Mouse (Mus musculus) layer of hippocampus, postnatal 36 days (tissue): Measurements from ENCODE around the gene Pold1. TPM values are rescaled to one million over a fixed set of nuclear protein-coding genes. Genes with fewer than 3 reads are reported as not detected.
A peak's percentile ranks its signal among the peaks of the same experiment; 100 is the strongest.

Source experiments
- DNase-seq, 2 experiments: peaks; one replicate each; pipeline ENCODE4 v3.0.0; 2022
- total RNA-seq, 2 experiments: library from RNA; stranded (reverse); gene quantifications; 2 replicates each; pipeline ENCODE4 v1.2.3; 2021

Gene Pold1
- 1 to 10 TPM; 6.2 to 8.7 TPM for total RNA-seq

DNA sequence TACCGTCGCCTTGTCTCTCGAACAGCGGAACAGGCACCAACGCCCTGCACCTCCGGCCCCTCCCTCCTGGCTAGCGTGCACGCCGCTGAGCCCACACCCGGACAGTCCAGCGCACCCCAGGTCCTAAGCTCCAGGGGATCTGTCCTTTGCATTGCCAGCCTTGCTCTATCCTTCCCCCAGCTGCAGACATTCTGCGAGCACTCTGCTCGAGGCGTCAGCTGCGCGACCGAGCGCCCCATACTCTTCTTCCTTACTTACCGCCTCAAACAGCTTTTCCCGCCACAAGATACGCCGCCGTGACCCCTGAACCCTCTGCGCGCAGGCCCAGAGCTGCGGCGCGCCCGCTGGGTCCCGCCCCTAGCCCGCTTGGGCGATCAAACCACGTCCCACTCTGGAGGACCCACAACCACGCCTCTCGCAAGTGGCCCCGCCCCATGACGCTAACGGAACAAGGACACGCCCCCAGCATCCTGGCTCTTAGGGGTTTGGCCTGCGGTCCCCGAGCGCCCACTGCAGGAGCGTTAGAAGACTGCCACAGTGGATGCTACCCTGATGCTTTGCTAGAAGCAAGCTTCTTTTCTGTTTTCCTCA lies at the start of gene Pold1:
Gene Pold1 (minus strand): TSS at position 353 of the 591 bp plus-strand sequence.
- DNase-seq: peak; percentile 99

DNA sequence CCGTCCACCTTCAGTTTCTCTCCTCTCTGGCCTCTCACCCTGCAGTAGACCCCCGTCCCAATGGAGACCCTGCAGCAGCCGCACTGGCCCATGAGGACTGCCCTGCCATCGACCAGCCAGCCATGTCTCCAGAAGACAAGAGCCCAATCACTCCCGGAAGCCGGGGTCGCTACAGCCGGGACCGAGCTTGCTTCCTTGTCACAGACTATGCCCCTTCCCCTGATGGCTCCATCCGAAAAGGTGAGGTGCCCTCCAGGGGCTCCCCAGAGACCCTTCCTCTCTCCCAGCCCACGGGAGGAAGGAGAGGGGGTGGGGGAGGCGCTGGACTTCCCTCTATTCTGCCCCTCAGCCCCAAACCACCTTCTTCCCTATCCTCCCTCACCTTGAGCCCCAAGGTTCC lies 49.7 kb upstream of the Pold1 start:
- no peak for DNase-seq

DNA sequence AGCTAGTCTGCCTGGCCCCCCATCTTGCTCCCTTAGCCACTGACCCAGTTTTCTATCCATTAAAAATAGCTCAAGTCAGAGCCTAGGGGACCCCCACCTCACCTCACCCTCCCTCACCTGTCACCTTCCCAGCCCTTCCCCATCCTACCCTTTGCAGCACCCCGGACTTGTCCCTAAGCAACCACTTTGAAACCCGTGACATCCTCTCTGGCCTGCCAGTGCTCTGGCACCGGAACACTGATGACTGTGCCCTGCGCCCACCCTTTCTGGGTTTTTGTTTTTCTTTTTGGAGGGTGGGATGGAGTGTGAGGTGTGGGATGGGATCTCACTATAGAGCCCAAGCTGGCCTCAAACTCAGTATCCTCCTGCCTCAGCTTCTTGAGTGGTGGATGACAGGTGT lies 49.0 kb upstream of the Pold1 start:
- DNase-seq: no peak

GRCm38 (mm10) chr7:44596996-44597538 lies 48.4 kb upstream of the Pold1 start:
- DNase-seq: no peak

- DNase-seq: no peak
Observed at GRCm38 (mm10) chr7:44596051-44596450, 47.4 kb upstream of the Pold1 start.

DNA sequence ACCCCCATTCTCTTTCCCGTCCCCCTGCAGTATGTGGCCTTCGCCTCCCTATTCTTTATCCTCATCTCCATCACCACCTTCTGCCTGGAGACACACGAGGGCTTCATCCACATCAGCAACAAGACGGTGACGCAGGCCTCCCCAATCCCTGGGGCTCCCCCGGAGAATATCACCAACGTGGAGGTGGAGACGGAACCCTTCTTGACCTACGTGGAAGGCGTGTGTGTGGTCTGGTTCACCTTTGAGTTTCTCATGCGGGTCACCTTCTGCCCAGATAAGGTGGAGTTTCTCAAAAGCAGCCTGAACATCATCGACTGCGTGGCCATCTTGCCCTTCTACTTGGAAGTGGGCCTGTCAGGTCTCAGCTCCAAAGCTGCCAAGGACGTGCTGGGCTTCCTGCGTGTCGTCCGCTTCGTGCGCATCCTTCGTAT lies 46.5 kb upstream of the Pold1 start:
- DNase-seq: no peak

DNA sequence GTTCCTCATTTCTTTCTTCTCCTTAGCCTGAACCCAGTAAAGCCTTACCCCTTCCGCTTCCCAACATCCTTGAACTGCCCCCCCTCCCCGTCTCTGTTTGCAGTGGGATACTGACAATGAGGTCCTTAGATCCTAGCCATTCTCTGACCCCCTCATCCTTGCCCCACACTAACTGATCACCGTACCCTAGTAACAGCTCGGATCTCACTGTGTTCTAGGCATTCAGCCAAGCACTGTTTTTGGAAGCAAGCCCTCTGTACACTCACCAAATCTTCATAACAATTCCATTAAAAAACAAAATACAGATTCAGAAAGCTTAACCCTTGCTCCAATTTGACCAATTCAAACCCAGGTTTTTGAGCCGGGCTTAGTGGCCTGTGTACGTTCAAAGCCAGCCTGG lies 45.6 kb upstream of the Pold1 start:
- DNase-seq: peak; percentile 57 to 72

- peak; percentile 89 for DNase-seq
Observed at GRCm38 (mm10) chr7:44593775-44594174, 45.1 kb upstream of the Pold1 start.

DNA sequence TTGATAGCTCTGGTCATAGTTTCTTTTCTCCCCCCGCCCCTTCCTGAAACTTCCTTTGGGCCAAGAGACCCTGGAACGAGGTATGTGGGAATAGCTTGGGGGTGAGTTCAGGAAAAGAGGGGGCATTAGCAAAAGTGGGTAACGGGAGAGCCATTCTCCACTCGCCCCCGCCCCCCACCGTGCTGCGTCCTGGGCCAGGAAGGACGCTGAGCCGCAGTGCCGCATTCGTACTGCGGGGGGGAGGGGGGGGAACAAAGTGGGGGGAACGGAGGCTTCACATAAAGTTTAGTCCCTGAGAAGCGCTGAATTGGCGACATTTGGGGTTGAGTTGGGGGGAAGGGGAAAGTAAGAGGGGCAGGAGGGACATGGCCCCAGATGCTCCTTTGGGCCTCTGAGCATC lies 44.4 kb upstream of the Pold1 start:
- DNase-seq: no peak

- no peak for DNase-seq
Observed at GRCm38 (mm10) chr7:44591348-44592116, 42.9 kb upstream of the Pold1 start.

DNA sequence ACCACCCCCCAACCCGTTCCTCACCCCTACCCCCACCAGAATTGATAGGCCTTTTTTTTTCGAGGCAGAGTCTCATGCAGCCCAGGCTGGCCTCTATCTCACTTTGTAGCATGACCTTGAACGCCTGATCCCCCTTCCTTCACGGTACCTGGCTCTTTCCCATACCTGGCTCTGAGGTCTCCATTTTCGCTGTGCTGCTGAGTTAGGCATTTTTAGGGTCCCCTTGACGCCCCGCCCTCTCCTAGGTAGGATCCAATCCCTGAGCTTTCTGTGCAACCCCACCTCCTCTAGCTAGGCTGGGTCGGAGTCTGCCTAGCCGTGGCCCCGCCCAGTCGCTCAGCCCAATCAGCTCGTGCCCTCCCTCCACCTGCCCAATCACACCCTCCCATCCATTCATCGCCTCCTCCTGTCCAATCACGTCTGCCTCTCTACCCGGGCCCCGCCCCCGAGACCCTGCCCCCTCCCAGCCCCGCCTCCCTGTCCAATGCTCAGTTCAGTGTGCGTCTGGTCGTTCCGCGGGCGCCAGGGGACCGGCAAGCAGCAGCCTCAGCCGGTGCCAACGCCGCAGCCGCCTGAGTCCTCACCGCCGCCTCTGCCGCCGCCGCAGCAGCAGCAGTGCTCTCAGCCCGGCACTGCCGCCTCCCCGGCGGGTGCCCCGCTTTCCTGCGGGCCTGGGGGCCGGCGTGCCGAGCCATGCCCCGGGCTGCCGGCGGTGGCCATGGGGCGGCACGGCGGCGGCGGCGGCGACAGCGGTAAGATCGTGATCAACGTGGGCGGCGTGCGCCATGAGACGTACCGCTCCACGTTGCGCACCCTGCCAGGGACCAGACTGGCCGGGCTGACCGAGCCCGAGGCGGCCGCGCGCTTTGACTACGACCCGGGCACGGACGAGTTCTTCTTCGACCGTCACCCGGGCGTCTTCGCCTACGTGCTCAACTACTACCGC lies 42.0 kb upstream of the Pold1 start, which contains the start of gene Kcnc3:
Gene Kcnc3 (plus strand): TSS at position 263 of the 946 bp plus-strand sequence.
- peak; percentile 92 to 95 for DNase-seq

DNA sequence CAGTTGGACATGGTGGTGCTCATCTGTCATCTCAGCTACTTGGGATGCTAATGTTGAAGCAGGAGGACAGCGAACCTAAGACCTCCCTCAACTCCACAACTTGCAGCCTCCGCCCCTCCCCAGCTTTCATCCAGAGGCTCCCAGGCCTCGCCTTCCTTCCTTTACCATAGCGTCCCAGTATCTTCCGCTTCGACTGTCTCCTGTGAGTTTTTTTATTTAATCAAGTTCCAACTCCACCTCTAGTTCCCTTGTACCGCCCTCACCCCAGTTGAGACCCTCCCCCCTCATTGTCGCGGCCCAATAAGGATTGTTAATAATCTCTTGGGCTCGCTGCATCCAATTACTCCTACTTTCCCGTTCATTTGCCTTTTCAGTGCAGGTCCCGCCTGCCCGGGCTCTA lies 41.3 kb upstream of the Pold1 start:
- DNase-seq: no peak

DNA sequence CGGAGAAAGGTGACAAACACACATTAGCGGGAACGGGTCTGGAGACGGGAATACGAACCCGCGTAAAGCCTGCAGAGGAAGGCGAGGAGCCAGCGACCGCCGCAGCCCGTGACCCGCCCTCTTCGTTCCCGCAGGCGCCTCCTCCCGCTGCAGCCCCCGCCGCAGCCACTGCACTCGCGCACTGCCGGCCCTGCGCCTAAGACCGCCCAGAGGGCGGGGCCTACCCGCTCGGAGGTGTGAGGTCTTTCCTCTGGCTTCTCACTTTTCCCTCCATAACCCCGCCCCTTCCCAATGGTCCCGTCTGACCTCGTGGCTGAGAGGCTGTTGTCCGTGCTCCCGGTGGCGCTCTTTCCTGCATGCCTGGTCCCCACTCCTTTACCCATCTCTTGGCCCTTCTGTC lies 40.5 kb upstream of the Pold1 start:
- DNase-seq: peak; percentile 76 to 84

DNA sequence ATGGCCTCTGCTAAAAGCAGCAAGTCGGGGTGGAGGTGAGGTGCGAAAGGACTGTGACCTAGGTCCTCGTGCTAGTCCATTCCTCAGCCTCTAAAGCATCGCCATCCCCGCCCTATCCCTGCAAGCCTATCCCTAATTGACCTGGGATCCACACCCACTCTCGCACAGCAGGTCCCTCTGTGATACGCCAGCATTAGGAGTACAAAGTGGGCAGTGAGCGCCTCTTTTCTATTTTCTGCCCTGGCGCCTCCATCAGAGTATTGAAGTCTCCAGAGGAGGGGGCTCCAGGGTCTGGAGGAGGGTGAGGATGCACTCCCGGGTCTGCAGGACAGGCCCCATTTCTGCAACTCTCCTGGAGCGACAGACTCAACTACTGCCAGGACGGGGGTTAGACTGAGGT lies 39.7 kb upstream of the Pold1 start:
- DNase-seq: no peak

- DNase-seq: no peak
Observed at GRCm38 (mm10) chr7:44587676-44588075, 39.0 kb upstream of the Pold1 start.

- peak; percentile 83 to 86 for DNase-seq
Observed at GRCm38 (mm10) chr7:44586930-44587329, 38.3 kb upstream of the Pold1 start.

GRCm38 (mm10) chr7:44586518-44586917 lies 37.9 kb upstream of the Pold1 start:
- DNase-seq: peak; percentile 73 to 78

DNA sequence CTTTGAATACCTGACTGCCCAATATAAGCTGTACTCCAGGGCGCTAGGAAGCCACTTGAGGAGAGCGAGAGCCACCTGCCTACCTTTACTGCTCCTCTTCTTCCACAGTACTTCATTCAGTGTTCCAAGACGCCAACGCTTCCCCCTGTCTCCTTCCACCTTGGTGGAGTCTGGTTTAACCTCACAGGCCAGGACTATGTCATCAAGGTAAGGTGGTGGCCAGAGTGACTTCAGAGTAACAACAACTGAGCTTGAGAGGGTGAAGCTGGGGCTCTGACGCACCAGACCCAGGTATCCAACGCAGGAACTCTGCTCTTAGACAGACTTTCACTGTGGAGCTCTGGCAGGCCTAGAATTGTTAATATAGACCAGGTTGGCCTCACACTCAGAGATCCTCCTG lies 37.0 kb upstream of the Pold1 start:
- no peak for DNase-seq

DNA sequence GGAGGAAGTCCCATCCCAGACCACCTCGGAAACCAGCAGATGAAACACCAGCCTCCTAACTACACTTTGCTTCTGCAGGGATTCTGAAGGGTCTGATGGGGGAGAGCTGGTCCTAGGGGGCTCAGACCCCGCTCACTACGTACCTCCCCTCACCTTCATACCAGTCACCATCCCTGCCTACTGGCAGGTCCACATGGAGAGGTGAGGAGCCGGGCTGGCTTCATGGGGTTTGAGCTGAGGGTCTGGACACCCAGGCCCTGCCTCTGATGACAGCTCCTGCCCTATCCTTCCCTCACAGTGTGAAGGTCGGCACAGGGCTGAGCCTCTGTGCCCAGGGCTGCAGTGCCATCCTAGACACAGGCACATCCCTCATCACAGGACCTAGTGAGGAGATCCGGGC lies 36.3 kb upstream of the Pold1 start:
- DNase-seq: no peak

- DNase-seq: no peak
Observed at GRCm38 (mm10) chr7:44584265-44584804, 35.7 kb upstream of the Pold1 start.

DNA sequence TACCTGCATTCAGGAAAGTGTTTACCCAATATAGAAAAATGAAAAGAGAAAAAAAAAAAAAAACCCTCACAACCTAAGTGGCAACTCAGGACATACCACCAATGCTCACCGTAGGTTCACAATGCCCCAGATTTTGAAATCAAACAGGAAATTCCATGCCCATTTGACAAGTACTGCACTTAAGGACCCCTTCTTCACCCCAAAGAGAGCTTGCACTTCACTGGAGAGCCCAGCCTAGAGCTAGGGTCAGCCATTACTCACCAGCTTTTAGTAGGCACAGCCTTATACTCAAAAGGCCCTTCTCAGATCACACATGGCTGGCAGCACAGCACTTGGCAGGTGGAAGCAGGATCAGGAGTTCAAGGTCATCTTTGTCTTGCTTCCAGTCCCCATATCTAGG lies 34.5 kb upstream of the Pold1 start:
- no peak for DNase-seq

GRCm38 (mm10) chr7:44582709-44583108 lies 34.1 kb upstream of the Pold1 start:
- no peak for DNase-seq
